Comparison of ENCODE assay signal across 14 mouse cellular contexts in genomic region chr19:46601491-46601890, GRCm38 (mm10). TPM values are rescaled to one million over a fixed set of nuclear protein-coding genes. Genes with fewer than 3 reads are reported as not detected.
A peak's percentile ranks its signal among the peaks of the same experiment; 100 is the strongest.
DNase-seq lines count a peak whose midpoint lies in the region; ATAC-seq and TF ChIP-seq lines count a peak whose summit lies in the region.
"Had no signal": no experiment of that assay in that cellular context is flagged by ENCODE, and none has a peak within 500 bp of the region (broad histone marks: within the 10 kb centered on the region; RNA-seq: fewer than 3 reads in every experiment).

No protein-coding gene starts in this region.

- H3K9ac ChIP-seq in liver, embryonic 12.5 days: no peak overlapping the region
- H3K9ac ChIP-seq in lung, postnatal 0 days (replicated peaks; ENCODE audit: low read depth): no peak overlapping the region
- H3K9ac ChIP-seq: embryonic facial prominence, embryonic 15.5 days; forebrain, embryonic 13.5 days; heart, embryonic 15.5 days; lung, embryonic 14.5 days had no signal

- peaks cover 46% of the 10 kb centered on the region for H3K4me1 ChIP-seq in liver, embryonic 12.5 days
- peaks cover 7% of the 10 kb centered on the region; the same call in 1 of the 2 replicates for H3K4me1 ChIP-seq in lung, postnatal 0 days (ENCODE audit: insufficient read depth, low read depth, low read length)

- H3K27ac ChIP-seq in layer of hippocampus, adult 2 months: 0 out of 2 replicates have a peak overlapping the region, but pooled peaks have one; percentile 5
- peak overlapping the region; percentile 57 for H3K27ac ChIP-seq in liver, embryonic 12.5 days
- H3K27ac ChIP-seq in lung, postnatal 0 days (ENCODE audit: low read length): no peak overlapping the region
- H3K27ac ChIP-seq: embryonic facial prominence, embryonic 15.5 days; forebrain, embryonic 13.5 days; heart, embryonic 15.5 days had no signal

- peak overlapping the region; percentile 12; the same call in 1 of the 2 replicates for H3K4me3 ChIP-seq in layer of hippocampus, adult 2 months
- peak overlapping the region; percentile 4; the same call in 1 of the 2 replicates for H3K4me3 ChIP-seq in liver, embryonic 12.5 days
- no peak overlapping the region for H3K4me3 ChIP-seq in lung, postnatal 0 days (ENCODE audit: low read depth, low read length)
- H3K4me3 ChIP-seq: embryonic facial prominence, embryonic 15.5 days; forebrain, embryonic 13.5 days; heart, embryonic 15.5 days had no signal

- no peaks in the 10 kb centered on the region for H3K27me3 ChIP-seq in liver, embryonic 12.5 days (replicated peaks)
- no peaks in the 10 kb centered on the region for H3K27me3 ChIP-seq in lung, postnatal 0 days (replicated peaks; ENCODE audit: insufficient read depth, low read length)
- H3K27me3 ChIP-seq: embryonic facial prominence, embryonic 15.5 days; forebrain, embryonic 13.5 days; heart, embryonic 15.5 days had no signal

- 60% methylated on average over 14 of the region's 14 CpGs for WGBS in liver, embryonic 12.5 days (ENCODE audit: insufficient replicate concordance)
- 74% methylated on average over 14 of the region's 14 CpGs for WGBS in lung, postnatal 0 days

- no peak for TF ChIP-seq EP300 in lung, postnatal 0 days (IDR thresholded peaks at IDR 0.05)

- peak overlapping the region; percentile 41 for H3K4me2 ChIP-seq in liver, embryonic 12.5 days
- H3K4me2 ChIP-seq in lung, postnatal 0 days (replicated peaks; ENCODE audit: low read depth, low read length): no peak overlapping the region
- H3K4me2 ChIP-seq: embryonic facial prominence, embryonic 15.5 days; forebrain, embryonic 13.5 days; heart, embryonic 15.5 days; lung, embryonic 14.5 days had no signal

- peak; percentile 55 for DNase-seq in adrenal gland, postnatal 10 days
- DNase-seq in adrenal gland, adult 18-20 months (ENCODE audit: low spot score in 2 of 2): no peak
- DNase-seq in layer of hippocampus, adult 2 months (ENCODE audit: low spot score in 2 of 2): no peak
- no peak for DNase-seq in layer of hippocampus, postnatal 14 days (ENCODE audit: low spot score in 2 of 2)
- peak; percentile 84 for DNase-seq in kidney, adult 9 months
- DNase-seq in lung, postnatal 0 days (ENCODE audit: low spot score): no peak
- DNase-seq in adipocyte (ENCODE audit: low spot score): no peak
- DNase-seq: cerebellum, adult 11-12 months; lung, embryonic 14.5 days had no signal

- ATAC-seq in liver, embryonic 12.5 days: no peak
- no peak for ATAC-seq in lung, postnatal 0 days
- ATAC-seq: forebrain, embryonic 13.5 days; hindbrain, embryonic 16.5 days had no signal

- H3K36me3 ChIP-seq in liver, embryonic 12.5 days: peaks cover 31% of the 10 kb centered on the region
- 0 out of 2 replicates have a peak, but pooled peaks cover 3% of the 10 kb centered on the region for H3K36me3 ChIP-seq in lung, postnatal 0 days (ENCODE audit: insufficient read depth, low read length)

- TF ChIP-seq CTCF in layer of hippocampus, adult 2 months (conservative IDR thresholded peaks at IDR 0.05): no peak
- TF ChIP-seq CTCF in lung, postnatal 0 days (IDR thresholded peaks at IDR 0.05): no peak

- H3K9me3 ChIP-seq in liver, embryonic 12.5 days (replicated peaks): no peaks in the 10 kb centered on the region
- no peaks in the 10 kb centered on the region for H3K9me3 ChIP-seq in lung, postnatal 0 days (ENCODE audit: low read length)
- H3K9me3 ChIP-seq: embryonic facial prominence, embryonic 15.5 days; forebrain, embryonic 13.5 days; heart, embryonic 15.5 days had no signal

RNA-seq across cellular contexts. Expression of gene Wbp1l, which starts 2.6 kb away (rescaled TPM):
- total RNA-seq in adrenal gland, postnatal 10 days (2021): 100 to 1,000 TPM; 122 to 123 TPM
- total RNA-seq in adrenal gland, adult 18-20 months (2021): 100 to 1,000 TPM in 1 of 2 experiments, 10 to 100 TPM in 1; 86.9 to 179 TPM
- total RNA-seq in layer of hippocampus, adult 2 months (2021): 10 to 100 TPM; 33.5 to 38.0 TPM
- 10 to 100 TPM; 39.8 to 41.8 TPM for total RNA-seq in layer of hippocampus, postnatal 14 days (2021)
- 24.4 and 24.9 TPM in 2 replicates for polyA plus RNA-seq in liver, embryonic 12.5 days (2016; fragmentation: Nextera tagmentation; extraction: Ambion mirVana)
- 34.6 and 37.4 TPM in 2 replicates for polyA plus RNA-seq in lung, postnatal 0 days (2015; fragmentation: Nextera tagmentation; extraction: Ambion mirVana)

RNA-seq across cellular contexts. Expression of gene Sfxn2, which starts 28.3 kb away (rescaled TPM):
- total RNA-seq in adrenal gland, postnatal 10 days (2021): 10 to 100 TPM; 11.2 to 16.4 TPM
- total RNA-seq in adrenal gland, adult 18-20 months (2021): 1 to 10 TPM; 8.1 to 8.3 TPM
- 1 to 10 TPM; 7.4 to 8.3 TPM for total RNA-seq in layer of hippocampus, adult 2 months (2021)
- total RNA-seq in layer of hippocampus, postnatal 14 days (2021): 1 to 10 TPM; 8.2 to 8.3 TPM
- polyA plus RNA-seq in liver, embryonic 12.5 days (2016; fragmentation: Nextera tagmentation; extraction: Ambion mirVana): 18.5 and 18.9 TPM in 2 replicates
- polyA plus RNA-seq in lung, postnatal 0 days (2015; fragmentation: Nextera tagmentation; extraction: Ambion mirVana): 18.4 and 19.6 TPM in 2 replicates

RNA-seq across cellular contexts. Expression of gene Arl3, which starts 28.5 kb away (rescaled TPM):
- 10 to 100 TPM; 41.7 to 43.0 TPM for total RNA-seq in adrenal gland, postnatal 10 days (2021)
- total RNA-seq in adrenal gland, adult 18-20 months (2021): 10 to 100 TPM; 56.9 to 64.9 TPM
- total RNA-seq in layer of hippocampus, adult 2 months (2021): 100 to 1,000 TPM; 122 to 129 TPM
- total RNA-seq in layer of hippocampus, postnatal 14 days (2021): 100 to 1,000 TPM; 111 to 121 TPM
- 37.2 and 38.4 TPM in 2 replicates for polyA plus RNA-seq in liver, embryonic 12.5 days (2016; fragmentation: Nextera tagmentation; extraction: Ambion mirVana)
- 52.6 and 70.9 TPM in 2 replicates for polyA plus RNA-seq in lung, postnatal 0 days (2015; fragmentation: Nextera tagmentation; extraction: Ambion mirVana)

Comparison
In these comparisons a context has a peak if more than half of its experiments do, and no peak if none do; other contexts are left out.
1. DNase-seq: peak in adrenal gland, postnatal 10 days (single experiment) and kidney, adult 9 months (single experiment); none in adrenal gland, adult 18-20 months (0 of 2), layer of hippocampus, adult 2 months (0 of 2), layer of hippocampus, postnatal 14 days (0 of 2), lung, postnatal 0 days (single experiment) and adipocyte (single experiment).